Mouse (Mus musculus): ENCODE measurements around the gene Slc11a2. TPM values are rescaled to one million over a fixed set of nuclear protein-coding genes. Genes with fewer than 3 reads are reported as not detected.

Gene Slc11a2
- polyA plus RNA-seq, 1 experiment = 50.6 TPM

GRCm38 (mm10) chr15:100451245-100451644, 26.4 kb upstream of the Slc11a2 start:
- H3K4me3 ChIP-seq (replicated peaks; ENCODE audit: insufficient read depth, low read depth, low read length) = no peak overlapping the region

GRCm38 (mm10) chr15:100449495-100449894, 24.6 kb upstream of the Slc11a2 start:
- WGBS = 95% methylated on average over 3 of the region's 3 CpGs
- no peak for DNase-seq
- Histone ChIP-seq H3K4me3 (replicated peaks; ENCODE audit: insufficient read depth, low read depth, low read length) (no peak overlapping the region), H3K27ac (ENCODE audit: insufficient read depth, low read length) (no peak overlapping the region), H3K27me3 (ENCODE audit: control insufficient read depth, insufficient read depth, low read length) (no peaks in the 10 kb centered on the region), H3K4me1 (ENCODE audit: control insufficient read depth, insufficient read depth, low read length) (peaks cover 3% of the 10 kb centered on the region; the same call in 1 of the 2 replicates)
- TF ChIP-seq CTCF (IDR thresholded peaks at IDR 0.05; ENCODE audit: borderline replicate concordance, insufficient read depth, low read depth, low read length) (no peak), POLR2A (IDR thresholded peaks at IDR 0.05; ENCODE audit: borderline replicate concordance, insufficient read depth, low read length) (no peak)

More at GRCm38 (mm10) chr15:100451245-100451644, 26.4 kb upstream of the Slc11a2 start:
- 11% methylated on average over 16 of the region's 16 CpGs for WGBS
- Histone ChIP-seq H3K27ac (ENCODE audit: insufficient read depth, low read length) (no peak overlapping the region), H3K27me3 (ENCODE audit: control insufficient read depth, insufficient read depth, low read length) (no peaks in the 10 kb centered on the region), H3K4me1 (ENCODE audit: control insufficient read depth, insufficient read depth, low read length) (peaks cover 3% of the 10 kb centered on the region; the same call in 1 of the 2 replicates)
- TF ChIP-seq POLR2A (IDR thresholded peaks at IDR 0.05; ENCODE audit: borderline replicate concordance, insufficient read depth, low read length) (no peak), CTCF (IDR thresholded peaks at IDR 0.05; ENCODE audit: borderline replicate concordance, insufficient read depth, low read depth, low read length) (no peak)
- peak; percentile 49 to 51 for DNase-seq

- Histone ChIP-seq H3K27ac (ENCODE audit: insufficient read depth, low read length) (no peak overlapping the region), H3K4me3 (replicated peaks; ENCODE audit: insufficient read depth, low read depth, low read length) (no peak overlapping the region), H3K4me1 (ENCODE audit: control insufficient read depth, insufficient read depth, low read length) (peaks cover 3% of the 10 kb centered on the region; the same call in 1 of the 2 replicates), H3K27me3 (ENCODE audit: control insufficient read depth, insufficient read depth, low read length) (no peaks in the 10 kb centered on the region)
- 78% methylated on average over 4 of the region's 4 CpGs for WGBS
- TF ChIP-seq CTCF (IDR thresholded peaks at IDR 0.05; ENCODE audit: borderline replicate concordance, insufficient read depth, low read depth, low read length) (no peak), POLR2A (IDR thresholded peaks at IDR 0.05; ENCODE audit: borderline replicate concordance, insufficient read depth, low read length) (no peak)
- DNase-seq = no peak
Measured at GRCm38 (mm10) chr15:100448572-100448971, 23.7 kb upstream of the Slc11a2 start.

- Histone ChIP-seq H3K4me3 (replicated peaks; ENCODE audit: insufficient read depth, low read depth, low read length) (no peak overlapping the region), H3K27me3 (ENCODE audit: control insufficient read depth, insufficient read depth, low read length) (no peaks in the 10 kb centered on the region), H3K27ac (ENCODE audit: insufficient read depth, low read length) (no peak overlapping the region), H3K4me1 (ENCODE audit: control insufficient read depth, insufficient read depth, low read length) (peaks cover 3% of the 10 kb centered on the region; the same call in 1 of the 2 replicates)
- no peak for DNase-seq
- TF ChIP-seq CTCF (IDR thresholded peaks at IDR 0.05; ENCODE audit: borderline replicate concordance, insufficient read depth, low read depth, low read length) (no peak), POLR2A (IDR thresholded peaks at IDR 0.05; ENCODE audit: borderline replicate concordance, insufficient read depth, low read length) (no peak)
- 85% methylated on average over 2 of the region's 2 CpGs for WGBS
Measured at GRCm38 (mm10) chr15:100446887-100447286, 22.0 kb upstream of the Slc11a2 start.

- WGBS = 2% methylated on average over 25 of the region's 31 CpGs
- TF ChIP-seq CTCF (IDR thresholded peaks at IDR 0.05; ENCODE audit: borderline replicate concordance, insufficient read depth, low read depth, low read length) = no peak
- peak; percentile 64; the same call in 1 of the 2 replicates for TF ChIP-seq POLR2A (IDR thresholded peaks at IDR 0.05; ENCODE audit: borderline replicate concordance, insufficient read depth, low read length)
Measured at GRCm38 (mm10) chr15:100443126-100443922, 18.5 kb upstream of the Slc11a2 start.

GRCm38 (mm10) chr15:100436518-100436917, 11.6 kb upstream of the Slc11a2 start:
- Histone ChIP-seq H3K4me1 (ENCODE audit: control insufficient read depth, insufficient read depth, low read length) (no peaks in the 10 kb centered on the region), H3K27me3 (ENCODE audit: control insufficient read depth, insufficient read depth, low read length) (no peaks in the 10 kb centered on the region), H3K27ac (ENCODE audit: insufficient read depth, low read length) (no peak overlapping the region), H3K4me3 (replicated peaks; ENCODE audit: insufficient read depth, low read depth, low read length) (no peak overlapping the region)
- TF ChIP-seq CTCF (IDR thresholded peaks at IDR 0.05; ENCODE audit: borderline replicate concordance, insufficient read depth, low read depth, low read length) = no peak
- no peak for TF ChIP-seq POLR2A (IDR thresholded peaks at IDR 0.05; ENCODE audit: borderline replicate concordance, insufficient read depth, low read length)
- 60% methylated on average over 10 of the region's 10 CpGs for WGBS
- DNase-seq = no peak

More at GRCm38 (mm10) chr15:100443126-100443922, 18.5 kb upstream of the Slc11a2 start:
- Histone ChIP-seq H3K27ac (ENCODE audit: insufficient read depth, low read length) (peak overlapping the region; percentile 88), H3K4me3 (replicated peaks; ENCODE audit: insufficient read depth, low read depth, low read length) (peak overlapping the region; percentile 94), H3K4me1 (ENCODE audit: control insufficient read depth, insufficient read depth, low read length) (no peaks in the 10 kb centered on the region), H3K27me3 (ENCODE audit: control insufficient read depth, insufficient read depth, low read length) (no peaks in the 10 kb centered on the region)
- peak; percentile 80 to 89 for DNase-seq

- no peaks in the 10 kb centered on the region for H3K27me3 ChIP-seq (ENCODE audit: control insufficient read depth, insufficient read depth, low read length)
- H3K4me3 ChIP-seq (replicated peaks; ENCODE audit: insufficient read depth, low read depth, low read length) = no peak overlapping the region
- DNase-seq = no peak
- no peaks in the 10 kb centered on the region for H3K4me1 ChIP-seq (ENCODE audit: control insufficient read depth, insufficient read depth, low read length)
- WGBS = 87% methylated on average over 4 of the region's 4 CpGs
- H3K27ac ChIP-seq (ENCODE audit: insufficient read depth, low read length) = no peak overlapping the region
- no peak for TF ChIP-seq CTCF (IDR thresholded peaks at IDR 0.05; ENCODE audit: borderline replicate concordance, insufficient read depth, low read depth, low read length)
- no peak for TF ChIP-seq POLR2A (IDR thresholded peaks at IDR 0.05; ENCODE audit: borderline replicate concordance, insufficient read depth, low read length)
Measured at GRCm38 (mm10) chr15:100436112-100436511, 11.2 kb upstream of the Slc11a2 start.

- TF ChIP-seq POLR2A (IDR thresholded peaks at IDR 0.05; ENCODE audit: borderline replicate concordance, insufficient read depth, low read length) (no peak), CTCF (IDR thresholded peaks at IDR 0.05; ENCODE audit: borderline replicate concordance, insufficient read depth, low read depth, low read length) (no peak)
- no peak overlapping the region for H3K27ac ChIP-seq (ENCODE audit: insufficient read depth, low read length)
- 68% methylated on average over 4 of the region's 4 CpGs for WGBS
- H3K27me3 ChIP-seq (ENCODE audit: control insufficient read depth, insufficient read depth, low read length) = no peaks in the 10 kb centered on the region
- H3K4me1 ChIP-seq (ENCODE audit: control insufficient read depth, insufficient read depth, low read length) = peaks cover 10% of the 10 kb centered on the region
- H3K4me3 ChIP-seq (replicated peaks; ENCODE audit: insufficient read depth, low read depth, low read length) = no peak overlapping the region
- DNase-seq = no peak
Measured at GRCm38 (mm10) chr15:100433234-100433633, 8.4 kb upstream of the Slc11a2 start.
